18 mouse cellular contexts compared by ENCODE assay signal in the genomic region with DNA sequence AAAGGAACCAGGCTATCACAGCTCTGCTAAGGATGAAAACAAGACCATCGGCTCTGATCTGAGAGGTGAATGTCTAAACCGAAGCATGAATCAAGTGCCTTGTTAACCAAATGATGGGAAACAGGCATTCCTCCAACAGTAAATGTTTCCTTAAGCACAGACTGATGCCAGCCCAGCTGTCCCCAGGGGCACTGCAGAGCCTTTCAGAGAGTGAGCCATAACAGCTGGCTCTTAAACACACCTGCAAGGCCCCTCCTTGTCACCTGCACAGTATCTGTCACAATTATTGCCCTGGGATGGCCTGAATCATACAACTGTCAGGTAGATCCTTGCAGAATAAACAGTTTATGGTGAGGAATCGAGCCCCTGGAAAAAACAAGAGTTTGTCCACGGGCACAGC. TPM values are rescaled to one million over a fixed set of nuclear protein-coding genes. Genes with fewer than 3 reads are reported as not detected.
DNase-seq lines count a peak whose midpoint lies in the region; ATAC-seq and TF ChIP-seq lines count a peak whose summit lies in the region.
"Had no signal": no experiment of that assay in that cellular context is flagged by ENCODE, and none has a peak within 500 bp of the region (broad histone marks: within the 10 kb centered on the region; RNA-seq: fewer than 3 reads in every experiment).

No protein-coding gene starts in this region.

- H3K9me3 ChIP-seq in intestine, embryonic 15.5 days, result no peaks in the 10 kb centered on the region
- no peaks in the 10 kb centered on the region for H3K9me3 ChIP-seq in intestine, postnatal 0 days (ENCODE audit: control insufficient read depth)
- H3K9me3 ChIP-seq in kidney, embryonic 15.5 days (replicated peaks), result no peaks in the 10 kb centered on the region
- no peaks in the 10 kb centered on the region for H3K9me3 ChIP-seq in intestine, embryonic 16.5 days (ENCODE audit: control insufficient read depth, low read length)
- H3K9me3 ChIP-seq: forebrain, embryonic 15.5 days; hindbrain, embryonic 12.5 days had no signal

- no peaks in the 10 kb centered on the region for H3K27me3 ChIP-seq in intestine, embryonic 15.5 days (replicated peaks)
- H3K27me3 ChIP-seq in intestine, postnatal 0 days (replicated peaks; ENCODE audit: control insufficient read depth, insufficient read depth, low read length), result no peaks in the 10 kb centered on the region
- H3K27me3 ChIP-seq in kidney, embryonic 15.5 days, result no peaks in the 10 kb centered on the region
- no peaks in the 10 kb centered on the region for H3K27me3 ChIP-seq in intestine, embryonic 16.5 days (replicated peaks; ENCODE audit: control insufficient read depth, insufficient read depth, low read length)
- H3K27me3 ChIP-seq: CH12.LX; forebrain, embryonic 15.5 days; hindbrain, embryonic 12.5 days had no signal

- no peak overlapping the region for H3K4me2 ChIP-seq in intestine, embryonic 15.5 days (replicated peaks)
- no peak overlapping the region for H3K4me2 ChIP-seq in intestine, postnatal 0 days (replicated peaks; ENCODE audit: low read depth)
- H3K4me2 ChIP-seq in kidney, embryonic 15.5 days, result no peak overlapping the region
- H3K4me2 ChIP-seq in intestine, embryonic 16.5 days (ENCODE audit: low read depth, low read length), result no peak overlapping the region
- H3K4me2 ChIP-seq: forebrain, embryonic 15.5 days; hindbrain, embryonic 12.5 days had no signal

- no peak for DNase-seq in kidney, adult 9 months
- peak; percentile 82 for DNase-seq in MN1 (ENCODE audit: low spot score)
- DNase-seq in cerebellum, adult 9-11 months, result no peak
- DNase-seq: adrenal gland, postnatal 10 days; cerebellum, adult 11-12 months; cerebellum, postnatal 10 days; gastrocnemius, postnatal 36 days; heart, adult 11 months; heart, postnatal 10 days; heart, postnatal 4 days had no signal

- 48% methylated on average over 4 of the region's 4 CpGs for WGBS in intestine, embryonic 15.5 days
- 53% methylated on average over 4 of the region's 4 CpGs for WGBS in intestine, postnatal 0 days
- WGBS in kidney, embryonic 15.5 days, result 54% methylated on average over 4 of the region's 4 CpGs
- 48% methylated on average over 4 of the region's 4 CpGs for WGBS in intestine, embryonic 16.5 days

- no peak overlapping the region for H3K4me3 ChIP-seq in intestine, embryonic 15.5 days (replicated peaks)
- no peak overlapping the region for H3K4me3 ChIP-seq in intestine, postnatal 0 days (ENCODE audit: low read depth, low read length)
- H3K4me3 ChIP-seq in kidney, embryonic 15.5 days (replicated peaks), result no peak overlapping the region
- no peak overlapping the region for H3K4me3 ChIP-seq in intestine, embryonic 16.5 days (ENCODE audit: low read length)
- H3K4me3 ChIP-seq: forebrain, embryonic 15.5 days; hindbrain, embryonic 12.5 days had no signal

- 0 out of 2 replicates have a peak overlapping the region, but pooled peaks have one; percentile 22 for H3K27ac ChIP-seq in intestine, embryonic 15.5 days
- no peak overlapping the region for H3K27ac ChIP-seq in intestine, postnatal 0 days (ENCODE audit: low read depth, low read length)
- peak overlapping the region; percentile 65 for H3K27ac ChIP-seq in kidney, embryonic 15.5 days
- H3K27ac ChIP-seq in intestine, embryonic 16.5 days (ENCODE audit: low read length), result no peak overlapping the region
- H3K27ac ChIP-seq: forebrain, embryonic 15.5 days; hindbrain, embryonic 12.5 days had no signal

- H3K9ac ChIP-seq in intestine, embryonic 15.5 days, result no peak overlapping the region
- no peak overlapping the region for H3K9ac ChIP-seq in intestine, postnatal 0 days (ENCODE audit: low read depth, low read length)
- H3K9ac ChIP-seq in kidney, embryonic 15.5 days, result no peak overlapping the region
- H3K9ac ChIP-seq in intestine, embryonic 16.5 days (ENCODE audit: low read depth, low read length), result no peak overlapping the region
- H3K9ac ChIP-seq: forebrain, embryonic 15.5 days; hindbrain, embryonic 12.5 days had no signal

- ATAC-seq in intestine, embryonic 15.5 days, result 0 out of 2 replicates have a peak, but pooled peaks have one; percentile 56
- no peak for ATAC-seq in intestine, postnatal 0 days
- no peak for ATAC-seq in kidney, embryonic 15.5 days (replicated peaks; ENCODE audit: low FRiP score)
- ATAC-seq in intestine, embryonic 16.5 days, result 0 out of 2 replicates have a peak, but pooled peaks have one; percentile 52
- ATAC-seq: forebrain, embryonic 15.5 days; hindbrain, embryonic 16.5 days had no signal

- no peaks in the 10 kb centered on the region for H3K36me3 ChIP-seq in intestine, embryonic 15.5 days
- no peaks in the 10 kb centered on the region for H3K36me3 ChIP-seq in intestine, postnatal 0 days (ENCODE audit: control insufficient read depth, insufficient read depth)
- H3K36me3 ChIP-seq in kidney, embryonic 15.5 days, result no peaks in the 10 kb centered on the region
- no peaks in the 10 kb centered on the region for H3K36me3 ChIP-seq in intestine, embryonic 16.5 days (ENCODE audit: control insufficient read depth, insufficient read depth, low read length)
- H3K36me3 ChIP-seq: forebrain, embryonic 15.5 days; hindbrain, embryonic 12.5 days had no signal

- peaks cover 20% of the 10 kb centered on the region for H3K4me1 ChIP-seq in intestine, embryonic 15.5 days (replicated peaks)
- H3K4me1 ChIP-seq in intestine, postnatal 0 days (replicated peaks; ENCODE audit: control insufficient read depth, insufficient read depth, low read length), result no peaks in the 10 kb centered on the region
- H3K4me1 ChIP-seq in kidney, embryonic 15.5 days, result peaks cover 27% of the 10 kb centered on the region
- peaks cover 7% of the 10 kb centered on the region for H3K4me1 ChIP-seq in intestine, embryonic 16.5 days (ENCODE audit: control insufficient read depth, insufficient read depth, low read length)
- H3K4me1 ChIP-seq: forebrain, embryonic 15.5 days; hindbrain, embryonic 12.5 days had no signal

- no peak for TF ChIP-seq CTCF in intestine, postnatal 0 days (IDR thresholded peaks at IDR 0.05; ENCODE audit: low read depth)

RNA-seq across cellular contexts. Expression of a gene that starts 8.8 kb away (rescaled TPM):
- 15.0 and 16.9 TPM in 2 replicates for polyA plus RNA-seq in intestine, embryonic 15.5 days (2015; fragmentation: Nextera tagmentation; extraction: Ambion mirVana)
- 6.7 and 9.6 TPM in 2 replicates for polyA plus RNA-seq in intestine, postnatal 0 days (2015; fragmentation: Nextera tagmentation; extraction: Ambion mirVana)
- 11.1 and 15.8 TPM in 2 replicates for polyA plus RNA-seq in kidney, embryonic 15.5 days (2015; fragmentation: Nextera tagmentation; extraction: Ambion mirVana)
- polyA plus RNA-seq in intestine, embryonic 16.5 days (2015; fragmentation: Nextera tagmentation; extraction: Ambion mirVana), result 12.0 and 13.0 TPM in 2 replicates

RNA-seq across cellular contexts. Expression of a gene that starts 55.3 kb away (rescaled TPM):
- 51.3 and 54.6 TPM in 2 replicates for polyA plus RNA-seq in intestine, embryonic 15.5 days (2015; fragmentation: Nextera tagmentation; extraction: Ambion mirVana)
- polyA plus RNA-seq in intestine, postnatal 0 days (2015; fragmentation: Nextera tagmentation; extraction: Ambion mirVana), result 23.2 and 30.8 TPM in 2 replicates
- polyA plus RNA-seq in kidney, embryonic 15.5 days (2015; fragmentation: Nextera tagmentation; extraction: Ambion mirVana), result 71.6 and 78.1 TPM in 2 replicates
- polyA plus RNA-seq in intestine, embryonic 16.5 days (2015; fragmentation: Nextera tagmentation; extraction: Ambion mirVana), result 45.1 and 48.7 TPM in 2 replicates

Comparison
In these comparisons a context has a peak if more than half of its experiments do, and no peak if none do; other contexts are left out.
1. ATAC-seq: peak in intestine, embryonic 15.5 days (single experiment) and intestine, embryonic 16.5 days (single experiment); none in intestine, postnatal 0 days (single experiment) and kidney, embryonic 15.5 days (single experiment).
2. H3K27ac ChIP-seq: peak in intestine, embryonic 15.5 days (single experiment) and kidney, embryonic 15.5 days (single experiment); none in intestine, postnatal 0 days (single experiment) and intestine, embryonic 16.5 days (single experiment).